Mouse (Mus musculus) stomach, postnatal 0 days (tissue): Measurements from ENCODE around the gene Rsu1. TPM values are rescaled to one million over a fixed set of nuclear protein-coding genes. Genes with fewer than 3 reads are reported as not detected.

Experiments
- ATAC-seq: fragments of 200-750 bp; cut with Nextera tagmentation; 2 replicates; pipeline ENCODE4 v1.8.0; 2017; ENCODE audit not compliant: low FRiP score, low TSS enrichment
- DNase-seq: peaks from one replicate; pipeline ENCODE4 v3.0.0-alpha.2; 2016; ENCODE audit warnings: low spot score
- H3K27ac ChIP-seq: fragments of 300-500 bp; sonication (generic); replicated peaks from 2 replicates; pipeline ENCODE4 v1.5.1; 2014; ENCODE audit warnings: mild to moderate bottlenecking, control low read depth
- H3K27me3 ChIP-seq: fragments of 300-500 bp; sonication (generic); 2 replicates; pipeline ENCODE4 v1.6.1; 2014; ENCODE audit warnings: low read length; ENCODE audit not compliant: control insufficient read depth, insufficient read depth
- H3K36me3 ChIP-seq: fragments of 300-500 bp; sonication (generic); 2 replicates; pipeline ENCODE4 v1.6.1; 2014; ENCODE audit warnings: low read length, mixed read lengths; ENCODE audit not compliant: control insufficient read depth, insufficient read depth
- H3K4me1 ChIP-seq: fragments of 300-500 bp; sonication (generic); replicated peaks from 2 replicates; pipeline ENCODE4 v1.6.1; 2014; ENCODE audit warnings: antibody characterized with exemption; ENCODE audit not compliant: control insufficient read depth, insufficient read depth
- H3K4me2 ChIP-seq: fragments of 300-500 bp; sonication (generic); replicated peaks from 2 replicates; pipeline ENCODE4 v1.6.1; 2014; ENCODE audit warnings: low read depth, mild to moderate bottlenecking, control low read depth, moderate library complexity
- H3K4me3 ChIP-seq: fragments of 300-500 bp; sonication (generic); 2 replicates; pipeline ENCODE4 v1.5.1; 2014; ENCODE audit warnings: low read depth, low read length, control low read depth
- H3K9ac ChIP-seq: fragments of 300-500 bp; sonication (generic); 2 replicates; pipeline ENCODE4 v1.6.1; 2014; ENCODE audit warnings: mild to moderate bottlenecking, low read length, control low read depth, mixed read lengths
- H3K9me3 ChIP-seq: fragments of 300-500 bp; sonication (generic); 2 replicates; pipeline ENCODE4 v1.6.1; 2016; ENCODE audit warnings: low read length; ENCODE audit not compliant: control insufficient read depth
- CTCF ChIP-seq: IDR thresholded peaks from 2 replicates; pipeline ENCODE4 v1.5.1; 2016; ENCODE audit warnings: antibody characterized with exemption, low read depth, mild to moderate bottlenecking, moderate library complexity
- EP300 ChIP-seq: optimal IDR thresholded peaks from 2 replicates; pipeline ENCODE3; 2016; ENCODE audit warnings: antibody characterized with exemption
- WGBS: fragments of 180-500 bp; shearing (Covaris S2); extraction: QIAGEN DNeasy Blood & Tissue Kit; methylation state at CpG from one replicate; pipeline ENCODE4 v1.1.7; 2014; 5-methylcytosine and 5-hydroxymethylcytosine counted together
- polyA plus RNA-seq: library from polyadenylated mRNA; unstranded; fragments of >200 nt; fragmentation: Nextera tagmentation; extraction: Ambion mirVana; gene quantifications from 2 replicates; pipeline ENCODE4 v1.2.1, GENCODE M21; 2015

Rsu1 gene
- polyA plus RNA-seq, 1 experiment from 2014 or later = 125 TPM

- H3K36me3 ChIP-seq = peaks cover 4% of the 10 kb centered on the region
- no peak overlapping the region for H3K9ac ChIP-seq
- H3K4me2 ChIP-seq = no peak overlapping the region
- 71% methylated on average over 2 of the region's 2 CpGs for WGBS
- H3K27me3 ChIP-seq = no peaks in the 10 kb centered on the region
- no peak for DNase-seq
- TF ChIP-seq CTCF (no peak), EP300 (no peak)
- no peak overlapping the region for H3K4me3 ChIP-seq
- H3K4me1 ChIP-seq = no peaks in the 10 kb centered on the region
- ATAC-seq = no peak
- H3K9me3 ChIP-seq = no peaks in the 10 kb centered on the region
- H3K27ac ChIP-seq = no peak overlapping the region
These were observed 12.6 kb downstream of the Rsu1 start for GRCm38 (mm10) chr2:13258606-13259005.

GRCm38 (mm10) chr2:13240711-13241110 lies 30.5 kb downstream of the Rsu1 start:
- TF ChIP-seq EP300 (no peak), CTCF (no peak)
- Histone ChIP-seq H3K27ac (no peak overlapping the region), H3K4me3 (no peak overlapping the region), H3K4me2 (no peak overlapping the region), H3K4me1 (no peaks in the 10 kb centered on the region), H3K27me3 (no peaks in the 10 kb centered on the region), H3K36me3 (peaks cover 10% of the 10 kb centered on the region; the same call in 1 of the 2 replicates), H3K9ac (no peak overlapping the region), H3K9me3 (no peaks in the 10 kb centered on the region)
- WGBS = 54% methylated on average over 9 of the region's 9 CpGs
- DNase-seq = no peak
- no peak for ATAC-seq

GRCm38 (mm10) chr2:13237140-13237901 lies 33.9 kb downstream of the Rsu1 start:
- Histone ChIP-seq H3K4me2 (no peak overlapping the region), H3K9ac (no peak overlapping the region), H3K36me3 (peaks cover 10% of the 10 kb centered on the region; the same call in 1 of the 2 replicates), H3K9me3 (no peaks in the 10 kb centered on the region), H3K27ac (no peak overlapping the region), H3K27me3 (no peaks in the 10 kb centered on the region), H3K4me3 (no peak overlapping the region), H3K4me1 (no peaks in the 10 kb centered on the region)
- no peak for TF ChIP-seq EP300
- TF ChIP-seq CTCF = peak; percentile 85
- DNase-seq (peak; percentile 19), ATAC-seq (no peak)
- 61% methylated on average over 8 of the region's 8 CpGs for WGBS

GRCm38 (mm10) chr2:13235696-13236095 lies 35.5 kb downstream of the Rsu1 start:
- Histone ChIP-seq H3K36me3 (peaks cover 10% of the 10 kb centered on the region; the same call in 1 of the 2 replicates), H3K9ac (no peak overlapping the region), H3K9me3 (no peaks in the 10 kb centered on the region), H3K4me3 (no peak overlapping the region), H3K27ac (no peak overlapping the region), H3K4me1 (no peaks in the 10 kb centered on the region), H3K4me2 (no peak overlapping the region), H3K27me3 (no peaks in the 10 kb centered on the region)
- DNase-seq = no peak
- no peak for ATAC-seq
- no peak for TF ChIP-seq CTCF
- no peak for TF ChIP-seq EP300
- WGBS = 55% methylated on average over 5 of the region's 5 CpGs

GRCm38 (mm10) chr2:13234796-13235195 lies 36.4 kb downstream of the Rsu1 start:
- TF ChIP-seq CTCF = no peak
- no peak for TF ChIP-seq EP300
- H3K4me2 ChIP-seq = no peak overlapping the region
- no peak overlapping the region for H3K4me3 ChIP-seq
- H3K4me1 ChIP-seq = no peaks in the 10 kb centered on the region
- WGBS = 87% methylated on average over 10 of the region's 10 CpGs
- 0 out of 2 replicates have a peak, but pooled peaks cover 7% of the 10 kb centered on the region for H3K36me3 ChIP-seq
- no peak overlapping the region for H3K9ac ChIP-seq
- no peaks in the 10 kb centered on the region for H3K9me3 ChIP-seq
- no peak overlapping the region for H3K27ac ChIP-seq
- no peaks in the 10 kb centered on the region for H3K27me3 ChIP-seq
- ATAC-seq (no peak), DNase-seq (no peak)

- TF ChIP-seq EP300 (no peak), CTCF (no peak)
- WGBS = 58% methylated on average over 7 of the region's 7 CpGs
- Histone ChIP-seq H3K4me1 (no peaks in the 10 kb centered on the region), H3K4me2 (no peak overlapping the region), H3K27me3 (no peaks in the 10 kb centered on the region), H3K4me3 (no peak overlapping the region), H3K27ac (no peak overlapping the region), H3K9me3 (no peaks in the 10 kb centered on the region), H3K9ac (no peak overlapping the region), H3K36me3 (no peaks in the 10 kb centered on the region)
- ATAC-seq = no peak
- DNase-seq = no peak
These were observed 37.3 kb downstream of the Rsu1 start for GRCm38 (mm10) chr2:13233902-13234301.
